Mouse (Mus musculus): ENCODE results near the gene Cfap97d2.

Gene Cfap97d2

GRCm38 (mm10) chr8:13687101-13687717, 18.5 kb upstream of the Cfap97d2 start:
- no peak for DNase-seq (ENCODE audit: extremely low spot score)

- DNase-seq (ENCODE audit: extremely low spot score) = no peak
Measured at GRCm38 (mm10) chr8:13687941-13688340, 17.7 kb upstream of the Cfap97d2 start.

GRCm38 (mm10) chr8:13688461-13688860, 17.2 kb upstream of the Cfap97d2 start:
- DNase-seq (ENCODE audit: extremely low spot score) = no peak

GRCm38 (mm10) chr8:13689331-13689730, 16.4 kb upstream of the Cfap97d2 start:
- DNase-seq (ENCODE audit: extremely low spot score) = no peak

- DNase-seq (ENCODE audit: extremely low spot score) = no peak
Measured at GRCm38 (mm10) chr8:13692302-13693066, 13.2 kb upstream of the Cfap97d2 start.

- DNase-seq (ENCODE audit: extremely low spot score) = no peak
Measured at GRCm38 (mm10) chr8:13694735-13695134, 11.0 kb upstream of the Cfap97d2 start.

- no peak for DNase-seq (ENCODE audit: extremely low spot score)
Measured at GRCm38 (mm10) chr8:13695203-13695867, 10.4 kb upstream of the Cfap97d2 start.

GRCm38 (mm10) chr8:13696157-13696556, 9.5 kb upstream of the Cfap97d2 start:
- no peak for DNase-seq (ENCODE audit: extremely low spot score)

GRCm38 (mm10) chr8:13697196-13697595, 8.5 kb upstream of the Cfap97d2 start:
- DNase-seq (ENCODE audit: extremely low spot score) = no peak

GRCm38 (mm10) chr8:13697681-13698080, 8.0 kb upstream of the Cfap97d2 start:
- DNase-seq (ENCODE audit: extremely low spot score) = no peak

GRCm38 (mm10) chr8:13698281-13698680, 7.4 kb upstream of the Cfap97d2 start:
- no peak for DNase-seq (ENCODE audit: extremely low spot score)

GRCm38 (mm10) chr8:13699323-13699949, 6.3 kb upstream of the Cfap97d2 start:
- DNase-seq (ENCODE audit: extremely low spot score) = no peak

- DNase-seq (ENCODE audit: extremely low spot score) = no peak
Measured at GRCm38 (mm10) chr8:13702755-13703154, 2.9 kb upstream of the Cfap97d2 start.

- no peak for DNase-seq (ENCODE audit: extremely low spot score)
Measured at GRCm38 (mm10) chr8:13703756-13704155, 1.9 kb upstream of the Cfap97d2 start.

- DNase-seq (ENCODE audit: extremely low spot score) = no peak
Measured at GRCm38 (mm10) chr8:13704301-13704700, 1.4 kb upstream of the Cfap97d2 start.

- no peak for DNase-seq (ENCODE audit: extremely low spot score)
Measured at GRCm38 (mm10) chr8:13706918-13707317, 1.2 kb downstream of the Cfap97d2 start.

- no peak for DNase-seq (ENCODE audit: extremely low spot score)
Measured at GRCm38 (mm10) chr8:13708514-13708913, 2.8 kb downstream of the Cfap97d2 start.

GRCm38 (mm10) chr8:13718980-13719379, 13.3 kb downstream of the Cfap97d2 start:
- DNase-seq (ENCODE audit: extremely low spot score) = no peak

- DNase-seq (ENCODE audit: extremely low spot score) = peak; percentile 29
Measured at GRCm38 (mm10) chr8:13725722-13726121, 20.0 kb downstream of the Cfap97d2 start.

- DNase-seq (ENCODE audit: extremely low spot score) = no peak
Measured at GRCm38 (mm10) chr8:13727469-13728094, 21.9 kb downstream of the Cfap97d2 start.

GRCm38 (mm10) chr8:13740323-13740770, 34.7 kb downstream of the Cfap97d2 start:
- DNase-seq (ENCODE audit: extremely low spot score) = peak; percentile 12
